Mouse (Mus musculus) frontal cortex, postnatal 36 days (tissue): Measurements from ENCODE around the gene Sema3b.

Experiments used
- DNase-seq, 2 experiments: peaks; one replicate each; pipeline ENCODE4 v3.0.0; 2022; ENCODE audit warnings: low spot score in 2 of 2

Gene Sema3b

DNA sequence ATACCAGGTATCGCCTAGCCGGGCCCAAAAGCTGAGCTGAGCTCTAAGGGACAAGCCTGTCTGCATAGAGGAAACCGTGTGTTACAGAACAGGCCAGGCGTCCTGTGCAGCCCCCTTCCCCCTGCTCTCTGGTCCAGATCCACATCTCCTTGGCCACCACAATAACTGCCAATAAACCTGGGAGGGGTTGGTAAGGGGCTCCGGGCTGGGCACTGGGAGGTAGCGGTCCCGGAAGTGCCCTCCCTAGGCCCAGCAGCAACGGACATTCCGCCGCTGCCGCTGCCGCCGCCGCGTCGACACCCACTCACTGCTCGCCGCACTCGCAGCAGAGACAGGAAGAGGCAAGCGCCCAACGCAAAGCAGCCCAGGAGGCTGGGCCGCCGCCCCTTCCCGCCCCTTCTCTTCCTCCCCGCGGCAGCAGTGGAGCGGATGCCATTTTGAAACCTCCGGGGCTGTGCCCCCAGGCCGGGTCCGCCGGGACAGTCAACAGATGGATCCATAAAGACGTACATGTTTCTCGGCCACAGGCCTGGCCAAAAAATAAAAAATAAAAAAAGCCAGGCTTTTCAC lies 24.1 kb upstream of the Sema3b start:
- DNase-seq: peak; percentile 78 to 80

DNA sequence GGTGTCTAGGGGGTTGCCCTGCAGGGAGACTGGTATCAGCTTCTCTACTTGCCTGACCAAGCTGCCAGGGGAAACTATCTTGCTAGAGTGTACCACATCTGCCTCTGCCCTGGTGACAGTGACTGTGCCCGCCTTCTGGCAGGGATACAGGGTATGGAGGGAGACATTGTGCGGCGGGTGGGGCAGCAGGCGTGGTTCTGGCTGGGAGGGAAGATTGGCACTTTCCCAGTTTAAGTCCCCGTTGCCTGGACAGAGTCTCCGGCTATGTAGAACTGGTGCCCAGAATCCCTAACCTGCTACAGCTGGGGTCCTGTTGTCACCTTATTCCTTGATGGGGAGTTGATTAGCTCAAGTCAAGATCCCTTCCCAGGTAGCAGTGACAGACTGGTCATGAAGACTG lies 23.4 kb upstream of the Sema3b start:
- no peak for DNase-seq

DNA sequence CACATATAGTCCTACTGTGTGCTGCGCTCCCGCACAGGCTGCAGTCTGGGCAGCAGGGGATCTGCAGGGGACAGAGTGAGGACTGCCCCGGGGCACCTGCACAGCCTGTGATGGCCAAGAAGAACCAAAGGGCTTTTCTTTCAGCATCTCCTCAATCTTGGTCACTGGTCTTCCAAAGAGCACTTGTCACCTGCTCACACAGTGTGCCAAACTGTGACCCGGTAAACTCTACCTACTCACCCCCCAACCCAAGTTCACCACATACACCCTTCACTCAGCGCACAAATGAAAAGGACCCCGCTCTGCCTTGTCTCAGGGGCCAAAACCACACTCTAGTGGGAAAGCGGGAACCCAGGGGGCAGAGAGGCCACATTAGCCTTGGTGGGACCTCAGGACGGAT lies 22.8 kb upstream of the Sema3b start:
- DNase-seq: no peak

DNA sequence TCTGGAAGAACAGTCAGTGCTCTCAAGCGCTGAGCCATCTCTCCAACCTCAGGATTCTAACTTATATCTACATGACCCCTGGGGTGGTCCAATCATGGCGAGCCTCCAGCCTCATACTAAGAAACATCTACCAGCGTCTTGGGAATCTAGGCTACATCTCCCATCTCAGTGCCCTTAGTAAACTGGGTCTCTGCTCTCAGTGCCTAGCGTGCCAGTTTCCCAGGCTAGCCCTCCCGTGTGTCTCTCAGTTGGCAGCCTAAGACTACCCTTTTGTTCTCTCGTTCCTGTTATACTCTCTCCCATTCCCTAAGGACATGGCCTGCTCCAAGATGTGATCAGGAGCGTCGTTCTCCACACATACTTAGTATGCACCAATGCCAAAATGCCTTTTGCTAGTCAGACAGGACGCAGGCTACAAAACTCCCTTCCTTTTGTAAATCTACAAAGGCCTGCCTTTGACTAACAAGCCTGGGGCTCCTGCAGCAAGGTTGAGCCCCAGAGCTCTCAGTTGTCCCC lies 22.3 kb upstream of the Sema3b start:
- no peak for DNase-seq

DNA sequence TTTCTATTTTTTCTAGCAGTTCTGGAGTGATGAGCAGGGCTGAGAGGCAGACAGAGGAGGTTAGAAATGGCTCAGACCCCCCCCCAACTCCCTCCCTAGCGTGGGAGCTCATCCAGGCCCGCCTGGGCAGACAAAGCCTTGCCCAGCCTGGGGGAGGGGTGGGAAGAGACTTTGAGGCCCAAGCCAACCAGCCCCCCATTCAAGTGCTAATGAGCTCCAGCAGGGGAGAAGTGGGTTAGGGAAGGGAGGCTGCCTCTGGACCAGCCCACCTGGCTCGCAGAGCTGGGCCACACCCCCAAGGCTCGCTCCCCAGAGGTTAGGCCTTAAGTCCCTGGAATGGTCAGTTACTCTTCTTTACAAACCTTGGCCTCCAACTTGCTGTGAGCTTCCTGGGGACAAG lies 21.5 kb upstream of the Sema3b start:
- peak in 1 of 2 experiments; percentile 54 for DNase-seq

DNA sequence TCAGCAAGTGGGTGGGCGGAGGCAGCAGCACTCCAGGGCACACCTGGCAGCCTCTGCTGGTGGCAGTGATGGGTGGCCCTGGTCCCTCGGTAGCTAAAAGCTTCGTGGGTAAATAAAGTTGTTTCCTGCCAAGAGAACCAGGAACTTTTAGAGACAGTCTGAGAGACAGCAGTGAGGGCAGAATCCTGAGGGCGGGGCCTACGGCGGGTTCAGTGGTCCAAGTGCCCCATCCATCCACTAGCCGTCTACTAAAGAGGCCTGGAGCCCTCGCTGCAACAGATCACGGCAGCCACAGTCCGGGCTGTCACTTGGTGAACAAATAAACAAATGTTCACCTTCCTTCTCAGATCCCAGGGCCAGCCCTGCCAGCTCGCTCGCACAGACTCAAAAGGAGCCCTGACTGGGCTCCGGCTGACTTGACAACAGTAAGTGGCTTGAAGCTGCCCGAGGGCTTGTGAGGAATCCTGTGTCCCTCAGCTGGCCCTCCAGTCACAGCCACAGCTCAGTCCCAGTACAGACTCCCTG lies 20.9 kb upstream of the Sema3b start:
- no peak for DNase-seq

DNA sequence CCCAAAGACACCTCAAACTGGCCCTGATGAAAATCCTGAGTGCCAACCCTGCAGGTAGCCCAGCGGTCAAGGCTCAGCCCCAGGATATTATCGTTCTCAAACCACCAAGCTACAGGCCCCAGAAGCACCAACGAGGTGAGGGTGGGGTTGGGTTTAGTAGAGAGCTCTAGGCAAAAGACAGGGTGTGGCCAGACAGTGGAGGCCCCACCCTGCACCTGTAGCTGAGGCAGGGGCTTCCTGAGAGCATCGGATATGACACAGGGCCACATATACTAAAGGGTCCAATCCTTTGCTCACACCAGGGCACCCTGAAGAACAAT lies 20.3 kb upstream of the Sema3b start:
- DNase-seq: no peak

DNA sequence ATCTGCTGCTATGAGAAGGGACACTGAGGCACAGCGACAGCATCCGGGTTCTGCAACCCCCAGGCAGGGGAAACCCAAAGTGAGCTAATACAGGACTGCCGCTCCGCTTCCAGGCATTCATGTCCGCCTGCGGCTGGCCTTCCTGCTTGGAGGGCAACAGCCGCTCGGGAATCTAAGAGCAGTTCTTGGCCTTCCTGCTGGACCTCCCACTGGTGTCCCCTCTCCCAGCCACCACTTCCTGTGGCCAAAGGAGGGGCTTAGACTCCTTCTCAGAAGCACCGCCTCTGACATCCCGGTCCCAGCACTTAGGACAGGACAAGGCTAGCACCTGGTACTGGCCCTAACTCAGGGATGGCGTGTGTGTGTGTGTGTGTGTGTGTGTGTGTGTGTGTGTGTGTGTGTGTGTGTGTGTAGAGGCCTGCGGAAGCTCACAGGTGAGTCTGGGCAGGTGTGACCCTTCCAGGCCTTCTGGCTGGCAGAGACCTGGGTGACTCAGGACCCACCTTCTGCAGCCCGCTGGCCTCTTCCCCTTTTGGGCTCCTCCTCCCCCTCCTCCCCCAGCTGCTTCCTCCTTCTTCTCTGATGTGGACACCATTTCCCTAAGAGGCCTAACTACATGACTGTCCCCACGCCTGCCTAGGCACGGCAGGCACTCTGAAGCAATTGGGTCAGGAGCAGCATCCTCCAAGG lies 19.8 kb upstream of the Sema3b start:
- no peak for DNase-seq

DNA sequence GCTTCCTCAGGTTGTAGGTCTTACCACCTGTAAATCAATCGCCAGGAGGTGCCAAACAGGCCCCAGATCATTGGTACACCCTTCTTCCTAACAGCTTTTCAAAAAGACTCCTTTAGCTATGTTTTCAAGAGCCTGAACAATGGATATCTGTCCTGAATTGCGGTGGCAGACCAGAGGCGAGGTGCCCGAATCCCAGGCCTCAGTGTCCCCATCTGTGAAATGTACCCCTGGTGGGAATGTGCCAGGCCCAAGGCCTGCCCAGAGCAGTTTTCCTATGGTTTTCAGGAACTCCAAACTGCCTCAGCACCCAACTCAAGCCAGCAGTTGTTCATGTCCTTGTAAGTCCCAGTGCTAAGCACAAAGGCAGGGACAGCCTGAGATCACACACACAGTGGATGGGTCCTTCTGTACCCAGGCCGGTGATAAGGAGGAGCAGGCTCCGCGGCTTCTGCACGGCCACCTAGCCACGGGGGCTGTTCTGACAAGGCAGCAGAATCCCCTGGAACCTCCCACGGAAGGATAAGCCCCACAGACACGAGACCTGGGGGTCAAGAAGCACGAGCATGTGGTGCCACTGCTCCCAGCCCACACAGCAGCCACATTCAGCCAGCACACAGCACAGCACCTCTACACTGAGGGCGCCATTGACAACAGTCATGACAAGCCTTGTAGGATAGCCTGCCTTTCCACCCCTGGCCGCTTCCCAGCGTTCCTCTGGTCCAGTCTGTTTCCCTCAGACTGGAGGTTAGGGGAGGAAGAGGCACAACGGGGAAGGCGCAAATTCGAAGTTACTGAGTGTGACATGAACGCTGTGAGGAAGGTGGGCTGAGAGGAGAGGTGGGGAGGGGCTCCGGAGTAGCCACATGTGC lies 18.6 kb upstream of the Sema3b start:
- DNase-seq: no peak

DNA sequence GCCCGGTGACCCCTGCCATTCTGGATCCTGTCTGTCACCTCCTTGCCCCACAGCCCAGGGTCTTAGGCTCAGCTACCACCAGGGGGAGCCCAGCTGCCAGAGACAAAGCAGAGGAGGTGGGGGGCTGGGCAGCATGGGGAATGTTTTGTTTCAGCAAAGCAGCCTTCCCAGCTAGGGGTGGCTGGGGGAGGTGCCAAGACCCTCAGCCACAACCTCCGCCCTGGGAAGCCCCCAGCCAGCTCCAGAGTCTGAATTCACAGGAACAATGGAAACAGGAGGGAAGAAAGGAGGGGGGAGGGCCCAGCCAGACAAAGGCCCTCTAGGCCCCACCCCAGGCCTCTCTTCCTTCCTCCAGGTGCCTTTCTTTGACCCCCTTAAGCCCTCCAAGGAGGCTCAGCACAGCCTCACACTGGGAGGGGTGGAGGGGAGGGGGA lies 17.8 kb upstream of the Sema3b start:
- DNase-seq: peak; percentile 74 to 76

DNA sequence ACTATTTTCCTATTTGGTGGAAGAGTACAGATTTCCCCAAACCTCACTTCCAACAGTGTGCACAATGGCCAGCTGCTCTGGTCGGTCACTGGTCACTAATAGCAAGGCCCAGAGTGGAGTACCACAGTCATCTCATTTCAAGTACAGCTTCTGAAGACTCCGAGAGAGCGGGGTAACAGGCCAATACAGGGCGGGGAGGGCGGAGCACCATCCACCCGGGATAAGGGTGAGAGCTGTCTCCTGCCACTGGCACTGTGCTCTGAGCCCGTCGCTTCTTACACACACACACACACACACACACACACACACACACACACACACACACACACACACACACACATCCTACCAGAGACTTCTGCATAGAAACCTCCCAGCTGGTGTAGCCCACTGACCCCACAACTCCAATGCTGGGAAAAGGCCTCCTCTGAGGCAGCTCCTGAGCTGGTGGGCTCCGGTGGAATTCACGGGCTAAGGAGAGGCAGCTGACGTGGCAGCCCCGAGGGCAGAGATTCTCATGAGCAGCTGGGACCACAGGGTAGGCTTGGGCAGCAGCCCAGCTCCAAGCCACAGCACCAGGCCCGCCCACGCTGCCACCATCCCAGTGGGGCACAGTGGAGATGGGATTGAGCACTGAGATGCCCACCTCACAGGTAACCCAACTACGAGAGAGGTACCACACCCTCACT lies 17.3 kb upstream of the Sema3b start:
- DNase-seq: peak in 1 of 2 experiments; percentile 54

DNA sequence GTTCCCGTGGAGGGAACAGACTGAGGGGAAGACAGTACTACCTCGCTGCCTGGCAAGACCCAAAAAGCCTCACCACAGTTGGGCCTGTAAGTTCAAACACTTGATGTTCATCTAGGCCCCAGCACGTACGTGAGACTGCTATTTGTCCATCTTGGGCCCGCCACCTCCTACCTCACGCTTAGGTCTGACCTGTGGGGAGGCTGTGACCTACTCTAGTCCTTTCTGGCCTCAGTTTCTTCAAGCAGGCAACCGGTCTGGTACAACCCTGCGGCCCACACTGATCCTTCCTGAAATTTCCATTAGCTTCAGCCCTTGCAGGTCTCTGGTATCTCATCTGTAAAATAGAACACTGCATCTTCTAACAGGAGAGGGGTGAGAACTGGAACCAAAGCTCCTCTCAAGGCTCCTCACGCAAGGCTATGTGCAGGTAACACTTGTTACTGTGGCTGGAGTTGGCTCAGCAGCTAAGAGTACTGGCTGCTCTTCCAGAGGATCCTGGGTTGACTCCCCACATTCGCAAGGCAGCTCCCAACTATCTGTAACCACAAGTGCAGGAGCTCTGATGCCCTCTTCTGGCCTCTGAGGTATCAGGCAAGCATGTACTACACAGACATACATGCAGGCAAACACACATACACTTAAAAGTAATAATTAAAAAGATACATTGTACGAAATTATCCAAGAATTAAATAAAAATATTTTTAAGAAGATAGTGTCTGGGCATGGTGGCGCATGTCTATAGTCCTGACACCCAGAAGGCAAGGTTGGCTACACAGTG lies 16.5 kb upstream of the Sema3b start:
- DNase-seq: no peak

DNA sequence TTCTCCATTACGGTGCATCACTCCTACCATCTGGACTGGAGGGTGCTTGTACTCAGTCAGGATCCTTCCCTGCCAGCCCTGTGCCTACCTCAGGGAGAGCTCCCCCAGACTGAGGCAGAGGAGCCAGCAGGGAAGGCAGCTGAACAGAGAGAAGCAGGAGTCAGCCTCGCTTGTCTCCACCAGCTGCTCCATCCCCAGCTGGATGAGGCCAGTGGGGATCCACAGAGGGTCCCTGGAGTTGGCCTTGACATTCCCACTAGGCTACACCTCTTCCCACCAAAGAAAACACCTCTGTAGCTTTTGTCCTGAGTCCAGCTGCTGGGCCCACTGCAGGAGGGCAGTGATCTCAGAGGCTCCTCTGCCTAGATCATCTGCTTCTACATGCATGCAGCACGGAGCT lies 15.9 kb upstream of the Sema3b start:
- DNase-seq: no peak

DNA sequence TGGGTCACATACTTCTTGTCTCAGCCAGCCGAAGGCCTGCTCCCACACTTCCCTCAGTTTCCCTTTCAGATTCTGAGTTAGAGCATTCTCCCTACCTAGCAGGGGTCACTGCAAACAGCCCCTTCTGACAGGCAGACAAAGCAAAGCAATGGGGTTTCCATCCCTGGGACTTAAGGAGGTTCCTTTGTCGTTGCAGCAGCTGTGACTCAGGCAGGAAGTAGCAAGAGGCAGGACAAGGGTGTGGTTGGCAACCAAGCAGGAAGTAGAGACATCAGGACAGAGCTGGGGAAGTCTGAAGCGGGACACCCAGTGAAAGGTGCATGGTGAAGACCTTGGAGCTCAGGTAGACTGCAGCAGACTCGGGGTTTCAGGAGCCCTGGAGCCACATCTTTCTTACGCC lies 15.5 kb upstream of the Sema3b start:
- DNase-seq: no peak

DNA sequence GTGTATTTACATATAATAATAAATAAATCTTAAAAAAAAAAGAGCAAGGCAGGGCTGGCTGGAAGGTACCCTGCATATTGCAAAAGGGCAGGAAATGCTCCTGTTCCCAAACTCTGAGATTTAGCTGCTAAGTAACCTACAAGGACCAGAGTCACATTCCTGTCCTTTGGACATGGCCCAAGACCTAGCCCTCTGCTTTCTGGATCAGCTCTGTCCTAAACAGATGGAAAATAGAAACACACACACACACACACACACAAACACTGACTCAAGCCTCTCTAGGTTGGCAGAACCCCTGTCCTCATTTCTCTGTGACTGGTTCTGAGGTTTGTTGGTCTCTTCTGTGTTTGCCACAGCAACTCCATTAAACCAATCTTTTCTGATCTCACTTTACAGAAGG lies 11.9 kb upstream of the Sema3b start:
- DNase-seq: no peak

DNA sequence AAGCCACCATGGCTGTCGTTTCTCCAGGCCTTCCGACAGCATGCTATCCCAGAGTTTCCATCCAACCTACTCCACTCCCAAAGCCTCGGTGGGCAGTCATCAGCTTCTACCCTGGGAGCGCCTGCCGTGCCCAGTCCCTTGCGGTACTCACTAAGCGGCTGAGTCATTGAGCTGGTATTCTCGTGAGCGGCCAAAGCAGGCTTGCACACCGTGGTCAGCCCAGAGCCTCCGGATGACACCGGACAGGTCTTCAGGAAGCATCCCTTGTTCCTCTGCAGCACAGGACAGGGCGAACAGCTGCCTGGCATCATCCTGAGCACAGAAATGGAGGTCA lies 10.5 kb upstream of the Sema3b start:
- no peak for DNase-seq

DNA sequence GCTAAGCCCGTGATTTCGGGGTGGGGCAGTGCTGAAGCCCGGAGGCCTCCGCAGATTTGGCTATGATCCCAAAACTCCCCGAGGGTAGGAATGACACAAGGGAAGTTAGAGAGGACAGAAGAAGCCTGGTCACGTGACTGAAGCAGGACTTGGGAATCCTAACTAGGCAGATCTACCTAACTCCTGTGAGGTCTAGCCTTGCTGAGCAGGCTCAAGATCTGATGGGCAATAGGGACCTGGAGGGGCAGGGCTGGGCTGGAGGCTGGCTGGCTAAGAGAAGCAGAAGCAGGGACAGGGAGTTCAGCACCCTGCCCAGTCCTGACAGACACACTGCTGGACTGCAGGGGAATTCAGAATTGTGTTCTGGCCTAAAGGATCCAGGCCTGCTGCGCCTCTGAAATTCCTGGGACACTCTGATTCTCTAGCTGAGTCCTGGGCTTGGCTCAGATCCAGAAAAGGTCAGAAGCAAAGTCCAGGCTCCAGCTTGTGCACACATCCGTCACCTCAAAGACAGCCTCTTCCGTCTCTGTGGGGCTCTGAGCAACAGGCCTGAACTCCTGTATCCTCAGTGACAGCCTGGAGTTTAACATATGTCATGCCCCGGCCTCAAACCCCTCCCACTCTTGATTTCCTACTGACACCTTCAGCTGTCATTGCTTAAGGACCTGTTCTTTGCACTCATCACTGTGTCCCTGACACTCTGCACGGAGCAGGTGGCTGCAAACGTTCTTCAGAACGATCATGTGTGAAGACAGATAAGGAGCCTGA lies 9.9 kb upstream of the Sema3b start:
- no peak for DNase-seq

DNA sequence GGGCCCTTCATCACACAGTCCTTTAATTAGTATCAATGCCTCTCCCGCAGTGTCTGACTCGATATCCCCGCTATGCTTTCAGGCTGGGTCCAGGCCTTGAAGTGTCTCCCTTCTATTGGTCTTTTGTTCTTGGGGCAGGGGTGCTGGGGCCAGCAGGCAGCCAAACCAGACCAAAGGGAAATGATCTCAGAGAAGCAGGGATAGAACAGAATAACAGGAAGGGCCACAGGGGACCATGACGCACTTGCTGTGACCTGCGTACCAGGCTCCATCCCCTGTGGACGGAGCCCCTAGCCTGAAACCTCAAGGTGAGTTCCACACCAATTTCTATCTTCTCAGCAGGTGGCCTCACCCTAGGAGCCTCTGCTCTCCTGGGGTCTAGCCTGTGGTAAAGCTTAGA lies 9.1 kb upstream of the Sema3b start:
- DNase-seq: no peak

DNA sequence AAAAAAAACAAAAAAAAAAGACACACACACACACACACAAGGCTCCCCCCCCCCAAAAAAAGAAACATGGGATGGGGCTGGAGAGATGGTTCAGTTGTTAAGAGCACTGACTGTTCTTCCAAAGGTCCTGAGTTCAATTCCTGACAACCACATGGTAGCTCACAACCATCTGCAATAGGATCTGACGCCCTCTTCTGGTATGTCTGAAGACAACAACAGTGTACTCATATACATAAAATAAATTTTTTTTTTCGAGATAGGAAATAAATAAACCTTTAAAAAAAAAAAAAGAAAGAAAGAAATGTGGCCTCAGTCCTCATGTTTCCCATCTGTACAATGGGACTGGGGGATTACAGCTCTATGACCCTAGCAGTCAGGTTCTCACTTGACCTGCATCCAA lies 8.4 kb upstream of the Sema3b start:
- no peak for DNase-seq

DNA sequence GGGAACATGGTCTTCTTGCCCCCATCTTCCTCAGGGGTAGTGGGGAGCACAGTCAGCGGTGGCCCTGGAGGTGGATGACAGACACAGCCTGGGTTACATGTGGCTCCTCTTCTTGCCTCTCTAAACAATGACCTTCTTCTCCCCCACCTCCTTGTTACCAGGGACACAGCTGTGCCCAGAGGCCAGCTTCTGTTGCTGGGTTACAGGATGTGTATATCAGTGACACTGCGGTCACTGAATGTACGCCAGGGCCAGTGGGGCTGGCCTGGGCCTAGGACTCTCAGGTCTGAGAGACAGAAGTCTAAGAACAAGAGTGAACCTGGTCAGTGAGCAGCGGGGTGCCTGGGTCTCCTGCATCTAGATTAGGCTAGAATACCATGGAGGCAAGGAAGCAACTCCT lies 6.0 kb upstream of the Sema3b start:
- DNase-seq: no peak
